Mouse (Mus musculus) embryonic stem cell, embryonic (primary cell): ENCODE results near the gene Cbln3.

Experiments used
- CTCF ChIA-PET, 4 experiments: fragments of 300-600 bp in 2 of 4; fragments of 350-600 bp in 2 of 4; sonication (Branson Sonifier 250); formaldehyde crosslinking; loops; one replicate each; lab custom pipeline; 2022; ENCODE audit warnings: inconsistent platforms in 2 of 4; lab: Charles Lee
- POLR2A ChIA-PET, 4 experiments: fragments of 300-600 bp in 2 of 4; fragments of 350-600 bp in 2 of 4; sonication (Branson Sonifier 250); formaldehyde crosslinking; loops; one replicate each; lab custom pipeline; 2022; ENCODE audit warnings: antibody characterized with exemption in 4 of 4, inconsistent platforms in 1 of 4; lab: Charles Lee

Gene Cbln3

GRCm38 (mm10) chr14:55884166-55884565 lies at the start of gene Cbln3:
Gene Cbln3 (minus strand): TSS chr14:55884392.
- POLR2A ChIA-PET: interaction anchor here in 3 of 4 experiments (0.7 to 10.1 kb wide), 24 partner anchors 10 to 1309 kb away, joined by 3 to 122 read pairs (median 6); partner anchors contain the start of genes Sdr39u1 (in 3 of the 3), A730061H03Rik (in 1 of the 3), Dcaf11 (in 1 of the 3) and Emc9 (in 1 of the 3)

GRCm38 (mm10) chr14:55933586-55933985 lies 49.4 kb upstream of the Cbln3 start:
- ChIA-PET POLR2A (interaction anchor here in 1 of 4 experiments (0.6 kb wide), 1 partner anchor 108 kb away, joined by 3 read pairs; no protein-coding TSS in a partner anchor), CTCF (interaction anchor here in 1 of 4 experiments (0.6 kb wide), 1 partner anchor 1712 kb away, joined by 3 read pairs; no protein-coding TSS in a partner anchor)

More at GRCm38 (mm10) chr14:55884166-55884565, at the start of gene Cbln3:
- CTCF ChIA-PET: interaction anchor here in 3 of 4 experiments (0.5 to 2.9 kb wide), 12 partner anchors 10 to 778 kb away, joined by 3 to 24 read pairs (median 4); partner anchors contain the start of gene Ap1g2 (in 1 of the 3)

GRCm38 (mm10) chr14:55929263-55929997 lies 45.2 kb upstream of the Cbln3 start:
- ChIA-PET CTCF (interaction anchor here in 1 of 4 experiments (1.5 kb wide), 1 partner anchor 11 kb away, joined by 5 read pairs; no protein-coding TSS in a partner anchor), POLR2A (interaction anchor here in 1 of 4 experiments (1.1 kb wide), 1 partner anchor 30 kb away, joined by 3 read pairs; no protein-coding TSS in a partner anchor)

- ChIA-PET CTCF (interaction anchor here in 1 of 4 experiments (0.8 to 1.5 kb wide), 2 partner anchors 8 to 54 kb away, joined by 3 to 7 read pairs; no protein-coding TSS in a partner anchor), POLR2A (interaction anchor here in 1 of 4 experiments (0.6 kb wide), 1 partner anchor 16 kb away, joined by 3 read pairs; no protein-coding TSS in a partner anchor)
Observed at GRCm38 (mm10) chr14:55926847-55927246, 42.7 kb upstream of the Cbln3 start.

- ChIA-PET CTCF (no interaction called here), POLR2A (no interaction called here)
Observed at GRCm38 (mm10) chr14:55922475-55923232, 38.5 kb upstream of the Cbln3 start.

- CTCF ChIA-PET: interaction anchor here (0.5 to 2.5 kb wide), 48 partner anchors 9 to 379 kb away, joined by 3 to 16 read pairs (median 4); partner anchors contain the start of genes Adcy4 (in 1 of the 4), Ipo4 (in 1 of the 4), Nfatc4 (in 1 of the 4) and Pck2 (in 1 of the 4)
- POLR2A ChIA-PET: interaction anchor here in 2 of 4 experiments (1.0 to 1.7 kb wide), 8 partner anchors 19 to 68 kb away, joined by 3 to 7 read pairs (median 3); partner anchors contain the start of genes Cbln3 (in 1 of the 2), Khnyn (in 1 of the 2) and Sdr39u1 (in 1 of the 2)
Observed at GRCm38 (mm10) chr14:55918240-55919082, 34.3 kb upstream of the Cbln3 start.

- ChIA-PET POLR2A (interaction anchor here in 1 of 4 experiments (0.6 kb wide), 2 partner anchors 176 to 383 kb away, joined by 3 to 4 read pairs; no protein-coding TSS in a partner anchor), CTCF (no interaction called here)
Observed at GRCm38 (mm10) chr14:55913406-55913805, 29.2 kb upstream of the Cbln3 start.

GRCm38 (mm10) chr14:55905518-55905917 lies 21.3 kb upstream of the Cbln3 start:
- ChIA-PET POLR2A (interaction anchor here in 1 of 4 experiments (1.2 kb wide), 2 partner anchors 33 to 186 kb away, joined by 3 read pairs; no protein-coding TSS in a partner anchor), CTCF (interaction anchor here (0.5 to 1.9 kb wide), 9 partner anchors 11 to 1005 kb away, joined by 3 to 7 read pairs (median 3); partner anchors contain the start of gene Khnyn (in 1 of the 4))

- ChIA-PET CTCF (interaction anchor here in 3 of 4 experiments (0.5 to 1.9 kb wide), 8 partner anchors 11 to 917 kb away, joined by 3 to 10 read pairs (median 4); partner anchors contain the start of gene Khnyn (in 1 of the 3)), POLR2A (interaction anchor here (0.6 to 9.7 kb wide), 42 partner anchors 8 to 309 kb away, joined by 3 to 122 read pairs (median 4); partner anchors contain the start of genes Khnyn (in 3 of the 4), Cbln3 (in 2 of the 4), Gmpr2 (in 2 of the 4) and Nedd8 (in 2 of the 4))
Observed at GRCm38 (mm10) chr14:55900414-55900755, 16.2 kb upstream of the Cbln3 start.

- ChIA-PET POLR2A (interaction anchor here (0.6 to 9.7 kb wide), 48 partner anchors 8 to 339 kb away, joined by 3 to 122 read pairs (median 4); partner anchors contain the start of genes Khnyn (in 3 of the 4), Nedd8 (in 3 of the 4), Cbln3 (in 2 of the 4) and Gmpr2 (in 2 of the 4)), CTCF (interaction anchor here in 3 of 4 experiments (0.5 to 1.9 kb wide), 11 partner anchors 12 to 917 kb away, joined by 3 to 10 read pairs (median 3); partner anchors contain the start of gene Khnyn (in 1 of the 3))
Observed at GRCm38 (mm10) chr14:55899701-55900413, 15.7 kb upstream of the Cbln3 start, which contains the start of gene Sdr39u1. Gene Sdr39u1 (minus strand): TSS chr14:55900293.

- ChIA-PET POLR2A (interaction anchor here in 3 of 4 experiments (1.0 to 9.7 kb wide), 23 partner anchors 10 to 308 kb away, joined by 3 to 122 read pairs (median 6); partner anchors contain the start of genes Cbln3 (in 2 of the 3), Khnyn (in 2 of the 3), Gmpr2 (in 1 of the 3) and Nedd8 (in 1 of the 3)), CTCF (interaction anchor here in 2 of 4 experiments (1.0 to 1.9 kb wide), 4 partner anchors 19 to 64 kb away, joined by 3 to 10 read pairs (median 4); no protein-coding TSS in a partner anchor)
Observed at GRCm38 (mm10) chr14:55898947-55899346, 14.8 kb upstream of the Cbln3 start.

- ChIA-PET CTCF (interaction anchor here in 1 of 4 experiments (1.2 to 1.3 kb wide), 2 partner anchors 14 to 43 kb away, joined by 3 read pairs; partner anchors contain the start of genes Cbln3 and Khnyn), POLR2A (interaction anchor here in 2 of 4 experiments (1.5 to 9.7 kb wide), 8 partner anchors 12 to 83 kb away, joined by 3 to 122 read pairs (median 14); partner anchors contain the start of genes Cbln3 (in 2 of the 2) and Khnyn (in 2 of the 2))
Observed at GRCm38 (mm10) chr14:55897671-55898070, 13.5 kb upstream of the Cbln3 start.

GRCm38 (mm10) chr14:55886571-55887382 lies 2.6 kb upstream of the Cbln3 start:
- POLR2A ChIA-PET: interaction anchor here in 3 of 4 experiments (0.5 to 10.1 kb wide), 19 partner anchors 10 to 215 kb away, joined by 3 to 122 read pairs (median 5); partner anchors contain the start of genes Sdr39u1 (in 2 of the 3), Gmpr2 (in 1 of the 3), Nedd8 (in 1 of the 3) and Nfatc4 (in 1 of the 3)
- CTCF ChIA-PET: interaction anchor here (0.6 to 1.4 kb wide), 8 partner anchors 8 to 253 kb away, joined by 3 to 8 read pairs (median 4); no protein-coding TSS in a partner anchor

GRCm38 (mm10) chr14:55885791-55886271 lies 1.6 kb upstream of the Cbln3 start:
- ChIA-PET POLR2A (interaction anchor here in 3 of 4 experiments (0.6 to 10.1 kb wide), 24 partner anchors 8 to 214 kb away, joined by 3 to 122 read pairs (median 5); partner anchors contain the start of genes Sdr39u1 (in 2 of the 3), Nedd8 (in 1 of the 3), Nfatc4 (in 1 of the 3) and Tinf2 (in 1 of the 3)), CTCF (interaction anchor here (0.6 to 2.3 kb wide), 10 partner anchors 12 to 252 kb away, joined by 3 to 24 read pairs (median 4); partner anchors contain the start of gene Sdr39u1 (in 1 of the 4))
